Mouse (Mus musculus) liver, embryonic 11.5 days (tissue): ENCODE data around the gene Dynlt1f. TPM values are rescaled to one million over a fixed set of nuclear protein-coding genes. Genes with fewer than 3 reads are reported as not detected.
A peak's percentile ranks its signal among the peaks of the same experiment; 100 is the strongest.
"Not testable (repeated sequence)": the region's sequence is repeated elsewhere in the genome, so short reads cannot be mapped to it uniquely, and the experiment has no call there.

Experiments used
- ATAC-seq: fragments of 200-750 bp; cut with Nextera tagmentation; replicated peaks from 2 replicates; pipeline ENCODE4 v1.8.0; 2017; ENCODE audit warnings: moderate number of reproducible peaks, mild to moderate bottlenecking, moderate TSS enrichment, moderate library complexity; ENCODE audit not compliant: low FRiP score
- DNase-seq: peaks from one replicate; pipeline ENCODE4 v3.0.0-alpha.2; 2017; ENCODE audit warnings: low spot score
- H3K27ac ChIP-seq: fragments of 300-500 bp; sonication (generic); 2 replicates; pipeline ENCODE4 v1.5.1; 2014; ENCODE audit warnings: mild to moderate bottlenecking, low read depth, low read length, control low read depth
- H3K27me3 ChIP-seq: fragments of 300-500 bp; sonication (generic); replicated peaks from 2 replicates; pipeline ENCODE4 v1.6.1; 2014; ENCODE audit warnings: low read length, mixed read lengths; ENCODE audit not compliant: control insufficient read depth, insufficient read depth
- H3K36me3 ChIP-seq: fragments of 300-500 bp; sonication (generic); 2 replicates; pipeline ENCODE4 v1.6.1; 2014; ENCODE audit warnings: mild to moderate bottlenecking, low read length, moderate library complexity, mixed read lengths; ENCODE audit not compliant: control insufficient read depth, insufficient read depth
- H3K4me1 ChIP-seq: fragments of 300-500 bp; sonication (generic); replicated peaks from 2 replicates; pipeline ENCODE4 v1.6.1; 2014; ENCODE audit warnings: low read length, mixed read lengths; ENCODE audit not compliant: control insufficient read depth, insufficient read depth
- H3K4me2 ChIP-seq: fragments of 300-500 bp; sonication (generic); 2 replicates; pipeline ENCODE4 v1.6.1; 2014; ENCODE audit warnings: mild to moderate bottlenecking, control low read depth, moderate library complexity
- H3K4me3 ChIP-seq: fragments of 300-500 bp; sonication (generic); 2 replicates; pipeline ENCODE4 v1.5.1; 2014; ENCODE audit warnings: low read depth, low read length, control low read depth
- H3K9ac ChIP-seq: fragments of 300-500 bp; sonication (generic); 2 replicates; pipeline ENCODE4 v1.6.1; 2014; ENCODE audit warnings: low read depth, low read length, control low read depth
- H3K9me3 ChIP-seq: fragments of 300-500 bp; sonication (generic); 2 replicates; pipeline ENCODE4 v1.6.1; 2016; ENCODE audit warnings: low read length, inconsistent platforms, mixed read lengths; ENCODE audit not compliant: control insufficient read depth
- WGBS: fragments of 180-500 bp; shearing (Covaris S2); extraction: QIAGEN DNeasy Blood & Tissue Kit; methylation state at CpG from one replicate; pipeline ENCODE4 v1.1.7; 2014; 5-methylcytosine and 5-hydroxymethylcytosine counted together
- polyA plus RNA-seq: library from polyadenylated mRNA; unstranded; fragments of >200 nt; fragmentation: Nextera tagmentation; extraction: Ambion mirVana; gene quantifications from 2 replicates; pipeline ENCODE4 v1.2.1, GENCODE M21; 2014

Gene Dynlt1f
- polyA plus RNA-seq, 1 experiment from 2014 or later = 183 TPM

DNA sequence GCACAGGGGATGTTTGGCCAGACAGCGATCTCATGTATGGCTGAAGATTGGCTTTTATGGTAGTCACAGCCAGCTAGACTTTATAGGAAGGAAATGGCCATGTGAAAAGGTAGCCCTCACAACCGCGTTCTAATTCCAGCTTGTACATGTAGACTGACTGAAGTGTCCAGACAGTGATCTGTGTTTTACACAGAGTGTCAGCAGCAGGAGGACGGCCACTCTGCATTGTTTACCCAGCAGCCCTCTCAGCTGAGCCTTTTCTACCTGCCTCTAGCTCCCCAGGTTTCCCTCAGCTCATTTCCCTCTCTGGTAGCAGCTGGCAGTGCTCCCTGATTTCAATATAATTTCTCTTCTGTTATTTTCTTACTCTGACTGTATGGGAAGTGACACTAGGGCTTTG lies 53.5 kb downstream of the Dynlt1f start:
- DNase-seq, H3K27ac ChIP-seq, ATAC-seq, H3K9ac ChIP-seq, H3K4me2 ChIP-seq, H3K36me3 ChIP-seq, H3K4me3 ChIP-seq, H3K9me3 ChIP-seq, H3K4me1 ChIP-seq, H3K27me3 ChIP-seq: not testable (repeated sequence)
- WGBS = 14% methylated on average over 3 of the region's 4 CpGs

- ATAC-seq = peak; percentile 98
- H3K27ac ChIP-seq = not testable (repeated sequence)
Measured at GRCm38 (mm10) chr17:6601204-6601911, 54.3 kb downstream of the Dynlt1f start, which contains the start of gene Dynlt1c. TSS of gene Dynlt1c (plus strand) at chr17:6601671.

DNA sequence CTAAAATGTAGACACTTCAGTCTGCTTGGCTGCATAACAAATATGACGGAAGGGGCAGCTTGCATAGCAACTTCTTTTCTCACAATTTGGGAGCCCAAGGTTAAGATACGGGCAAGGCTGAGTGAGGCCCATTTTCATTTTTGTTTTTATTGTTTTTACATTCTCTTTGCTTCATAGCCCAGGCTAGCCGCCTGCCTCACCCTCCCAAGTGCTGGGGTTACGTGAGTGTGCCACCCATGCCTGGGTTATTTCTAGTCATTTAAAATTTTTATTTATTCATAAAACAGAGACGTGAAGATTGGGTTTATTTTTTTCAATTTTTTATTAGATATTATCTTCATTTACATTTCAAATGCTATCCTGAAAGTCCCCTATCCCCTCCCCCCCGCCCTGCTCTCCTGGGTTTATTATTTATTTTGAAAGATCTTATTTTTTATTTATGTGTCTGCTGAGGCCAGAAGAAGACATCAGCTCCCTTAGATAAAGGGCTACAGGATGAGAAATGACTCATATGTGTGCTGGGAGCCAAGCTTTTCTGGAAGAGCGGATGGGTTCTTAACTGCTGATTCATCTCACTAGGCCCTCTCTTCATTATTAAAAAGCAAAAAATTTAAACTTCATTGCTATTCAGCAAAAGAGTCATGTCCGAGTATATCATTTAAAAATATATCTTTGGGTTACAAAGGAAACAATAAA lies 55.3 kb downstream of the Dynlt1f start:
- DNase-seq, H3K4me2 ChIP-seq, H3K4me1 ChIP-seq, H3K4me3 ChIP-seq, H3K27me3 ChIP-seq, H3K36me3 ChIP-seq, H3K9me3 ChIP-seq, ATAC-seq, H3K27ac ChIP-seq, H3K9ac ChIP-seq: not testable (repeated sequence)
- WGBS = 90% methylated on average over 5 of the region's 8 CpGs

More at GRCm38 (mm10) chr17:6601204-6601911, 54.3 kb downstream of the Dynlt1f start, which contains the start of gene Dynlt1c:
- H3K36me3 ChIP-seq, H3K4me1 ChIP-seq, H3K27me3 ChIP-seq, H3K9ac ChIP-seq, H3K9me3 ChIP-seq: not testable (repeated sequence)
- Histone ChIP-seq H3K4me3 (peak within 1 kb of the TSS; percentile 33; the same call in 1 of the 2 replicates), H3K4me2 (peak within 1 kb of the TSS; percentile 46; the same call in 1 of the 2 replicates)
- DNase-seq = peak; percentile 80
- WGBS = 8% methylated on average over 23 of the region's 40 CpGs

GRCm38 (mm10) chr17:6598356-6598755 lies 57.3 kb downstream of the Dynlt1f start:
- H3K9ac ChIP-seq, DNase-seq, H3K27me3 ChIP-seq, H3K27ac ChIP-seq, H3K36me3 ChIP-seq, H3K4me1 ChIP-seq, H3K4me2 ChIP-seq, ATAC-seq, H3K9me3 ChIP-seq, H3K4me3 ChIP-seq: not testable (repeated sequence)
- WGBS = 81% methylated on average over 6 of the region's 7 CpGs

Other genes starting within 250 kb of the Dynlt1f start
- gene Dynlt1b, start 225.8 kb downstream of the Dynlt1f start, polyA plus RNA-seq = 327 and 369 TPM in 2 replicates
- gene Dynlt1c, start 54.2 kb downstream of the Dynlt1f start, polyA plus RNA-seq = 16.7 and 20.2 TPM in 2 replicates
- gene Sytl3, start 3.2 kb upstream of the Dynlt1f start, polyA plus RNA-seq = not detected in 2 replicates
- gene Ezr, start 126.9 kb upstream of the Dynlt1f start, polyA plus RNA-seq = 96.2 and 97.3 TPM in 2 replicates